Mouse (Mus musculus): ENCODE results near the gene Nptxr. TPM values are rescaled to one million over a fixed set of nuclear protein-coding genes. Genes with fewer than 3 reads are reported as not detected.

The Nptxr gene
- total and polyA plus RNA-seq, 3 experiments: 0.09 to 2.1 (median 0.14) TPM

GRCm38 (mm10) chr15:79803533-79804351 lies 824 bp downstream of the Nptxr start:
- no peaks in the 10 kb centered on the region for H3K79me2 ChIP-seq (replicated peaks; ENCODE audit: control insufficient read depth, extremely low read depth, insufficient read depth, poor library complexity, severe bottlenecking)
- in situ Hi-C loops (cut with MboI; ENCODE audit: low pct_ligation_motif_present, low pct_unique_long_range_greater_than_20kb, low sequenced_read_pairs) (no loop called here), dilution Hi-C loops (cut with MboI; ENCODE audit: extremely low pct_ligation_motif_present, extremely low pct_unique_long_range_greater_than_20kb, low sequenced_read_pairs) (no loop called here)
- peaks cover 0 to 13% of the 10 kb centered on the region in 2 experiments; a peak in 3 of 4 replicates for H3K4me1 ChIP-seq (ENCODE audit: control insufficient read depth in 1 of 2, insufficient read depth in 2 of 2)
- H3K36me3 ChIP-seq (replicated peaks in 1 of 2; ENCODE audit: control insufficient read depth in 1 of 2, insufficient read depth in 1 of 2, low read length in 1 of 2): no peaks in the 10 kb centered on the region
- H3K4me3 ChIP-seq (replicated peaks in 1 of 3; ENCODE audit: low read depth in 2 of 3, low read length in 2 of 3, poor library complexity in 1 of 3): peak overlapping the region in 1 of 3 experiments; percentile 56
- TF ChIP-seq NRF1 (IDR thresholded peaks at IDR 0.05; ENCODE audit: low read depth, low read length): no peak
- TF ChIP-seq TCF12 (IDR thresholded peaks at IDR 0.05; ENCODE audit: low read depth, low read length): no peak
- TF ChIP-seq MEF2A (IDR thresholded peaks at IDR 0.05; ENCODE audit: borderline replicate concordance, low read depth, low read length): no peak
- H3K27ac ChIP-seq (ENCODE audit: insufficient read depth, low read depth): no peak overlapping the region
- H3K4me2 ChIP-seq (ENCODE audit: insufficient read depth, low read depth, poor library complexity, severe bottlenecking): 0 out of 2 replicates have a peak overlapping the region, but pooled peaks have one; percentile 67
- H3K9ac ChIP-seq (ENCODE audit: insufficient read depth, low read depth): peak overlapping the region; percentile 11; the same call in 1 of the 2 replicates
- DNase-seq (ENCODE audit: extremely low read depth): no peak
- H3K9me3 ChIP-seq (replicated peaks; ENCODE audit: low read length): peaks cover 18% of the 10 kb centered on the region
- H3K27me3 ChIP-seq (replicated peaks): peaks cover 78% of the 10 kb centered on the region

- Histone ChIP-seq H3K4me1 (ENCODE audit: control insufficient read depth in 1 of 2, insufficient read depth in 2 of 2) (peaks cover 0 to 11% of the 10 kb centered on the region in 2 experiments; a peak in 3 of 4 replicates), H3K9ac (ENCODE audit: insufficient read depth, low read depth) (no peak overlapping the region), H3K4me3 (replicated peaks in 1 of 3; ENCODE audit: low read depth in 2 of 3, low read length in 2 of 3, poor library complexity in 1 of 3) (no peak overlapping the region), H3K27me3 (replicated peaks) (peaks cover 86% of the 10 kb centered on the region), H3K4me2 (ENCODE audit: insufficient read depth, low read depth, poor library complexity, severe bottlenecking) (no peak overlapping the region), H3K27ac (ENCODE audit: insufficient read depth, low read depth) (no peak overlapping the region), H3K36me3 (replicated peaks in 1 of 2; ENCODE audit: control insufficient read depth in 1 of 2, insufficient read depth in 1 of 2, low read length in 1 of 2) (no peaks in the 10 kb centered on the region), H3K79me2 (replicated peaks; ENCODE audit: control insufficient read depth, extremely low read depth, insufficient read depth, poor library complexity, severe bottlenecking) (no peaks in the 10 kb centered on the region), H3K9me3 (replicated peaks; ENCODE audit: low read length) (peaks cover 18% of the 10 kb centered on the region)
- dilution Hi-C loops (cut with MboI; ENCODE audit: extremely low pct_ligation_motif_present, extremely low pct_unique_long_range_greater_than_20kb, low sequenced_read_pairs) (no loop called here), in situ Hi-C loops (cut with MboI; ENCODE audit: low pct_ligation_motif_present, low pct_unique_long_range_greater_than_20kb, low sequenced_read_pairs) (no loop called here)
- no peak for DNase-seq (ENCODE audit: extremely low read depth)
- TF ChIP-seq CHD1 (IDR thresholded peaks at IDR 0.05; ENCODE audit: low read depth, low read length): no peak
These were observed 2.3 kb downstream of the Nptxr start for GRCm38 (mm10) chr15:79802304-79802703.

- Histone ChIP-seq H3K4me3 (replicated peaks in 1 of 3; ENCODE audit: low read depth in 2 of 3, low read length in 2 of 3, poor library complexity in 1 of 3) (no peak overlapping the region), H3K9me3 (replicated peaks; ENCODE audit: low read length) (peaks cover 18% of the 10 kb centered on the region), H3K36me3 (replicated peaks in 1 of 2; ENCODE audit: control insufficient read depth in 1 of 2, insufficient read depth in 1 of 2, low read length in 1 of 2) (no peaks in the 10 kb centered on the region), H3K4me1 (ENCODE audit: control insufficient read depth in 1 of 2, insufficient read depth in 2 of 2) (peaks cover 0 to 9% of the 10 kb centered on the region in 2 experiments; a peak in 3 of 4 replicates), H3K4me2 (ENCODE audit: insufficient read depth, low read depth, poor library complexity, severe bottlenecking) (no peak overlapping the region), H3K79me2 (replicated peaks; ENCODE audit: control insufficient read depth, extremely low read depth, insufficient read depth, poor library complexity, severe bottlenecking) (no peaks in the 10 kb centered on the region), H3K27me3 (replicated peaks) (peaks cover 86% of the 10 kb centered on the region), H3K27ac (ENCODE audit: insufficient read depth, low read depth) (no peak overlapping the region), H3K9ac (ENCODE audit: insufficient read depth, low read depth) (no peak overlapping the region)
- dilution Hi-C loops (cut with MboI; ENCODE audit: extremely low pct_ligation_motif_present, extremely low pct_unique_long_range_greater_than_20kb, low sequenced_read_pairs): no loop called here
- in situ Hi-C loops (cut with MboI; ENCODE audit: low pct_ligation_motif_present, low pct_unique_long_range_greater_than_20kb, low sequenced_read_pairs): no loop called here
- DNase-seq (ENCODE audit: extremely low read depth): no peak
- TF ChIP-seq RAD21 (IDR thresholded peaks at IDR 0.05; ENCODE audit: low read depth, low read length) (no peak), SIN3A (IDR thresholded peaks at IDR 0.05; ENCODE audit: low read length) (no peak), NELFE (IDR thresholded peaks at IDR 0.05; ENCODE audit: low read depth, low read length) (no peak)
These were observed 2.9 kb downstream of the Nptxr start for GRCm38 (mm10) chr15:79801646-79802045.

Data from CH12.LX (cell line).